Mouse (Mus musculus): ENCODE measurements around the gene Pacsin2.
"Not testable (repeated sequence)": the region's sequence is repeated elsewhere in the genome, so short reads cannot be mapped to it uniquely, and the experiment has no call there.

Gene Pacsin2

DNA sequence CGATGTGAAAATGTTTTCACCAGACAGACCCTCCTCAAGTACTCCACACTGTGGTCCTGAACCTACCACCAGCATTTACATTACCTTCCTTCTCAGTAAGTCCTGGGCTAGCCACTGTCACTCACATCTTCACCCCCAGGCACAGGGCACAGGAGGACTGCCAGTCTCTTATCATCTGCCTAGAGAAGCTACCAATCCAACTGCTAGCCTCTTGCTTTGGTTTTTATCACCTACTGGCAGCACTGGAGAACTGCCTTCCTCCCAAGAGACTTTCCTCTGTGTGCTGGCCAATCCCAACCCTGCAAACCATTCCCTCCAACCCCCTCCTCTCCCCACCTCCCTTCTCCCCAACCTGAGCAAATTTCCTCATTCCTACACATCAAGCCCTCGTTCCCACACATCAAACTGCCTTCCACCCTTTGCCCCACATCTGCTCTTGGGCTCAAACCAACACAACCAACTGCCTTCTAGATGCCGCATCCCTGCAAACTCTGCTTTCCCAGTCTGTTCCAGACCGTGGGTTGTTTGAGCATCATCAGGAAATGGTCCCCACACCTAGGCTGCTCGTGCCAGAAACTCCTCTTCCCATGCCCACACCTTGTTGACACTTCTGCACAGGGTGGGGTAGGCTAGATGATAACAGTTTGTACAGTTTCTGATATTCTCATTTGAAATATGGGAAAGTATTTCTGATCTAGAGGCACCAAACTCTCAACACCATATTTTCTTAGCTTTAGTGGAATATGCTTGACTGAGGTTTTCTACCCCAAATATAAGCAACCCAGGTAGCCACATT, 40.6 kb downstream of the Pacsin2 start:
- DNase-seq (ENCODE audit: low spot score) = no peak

DNA sequence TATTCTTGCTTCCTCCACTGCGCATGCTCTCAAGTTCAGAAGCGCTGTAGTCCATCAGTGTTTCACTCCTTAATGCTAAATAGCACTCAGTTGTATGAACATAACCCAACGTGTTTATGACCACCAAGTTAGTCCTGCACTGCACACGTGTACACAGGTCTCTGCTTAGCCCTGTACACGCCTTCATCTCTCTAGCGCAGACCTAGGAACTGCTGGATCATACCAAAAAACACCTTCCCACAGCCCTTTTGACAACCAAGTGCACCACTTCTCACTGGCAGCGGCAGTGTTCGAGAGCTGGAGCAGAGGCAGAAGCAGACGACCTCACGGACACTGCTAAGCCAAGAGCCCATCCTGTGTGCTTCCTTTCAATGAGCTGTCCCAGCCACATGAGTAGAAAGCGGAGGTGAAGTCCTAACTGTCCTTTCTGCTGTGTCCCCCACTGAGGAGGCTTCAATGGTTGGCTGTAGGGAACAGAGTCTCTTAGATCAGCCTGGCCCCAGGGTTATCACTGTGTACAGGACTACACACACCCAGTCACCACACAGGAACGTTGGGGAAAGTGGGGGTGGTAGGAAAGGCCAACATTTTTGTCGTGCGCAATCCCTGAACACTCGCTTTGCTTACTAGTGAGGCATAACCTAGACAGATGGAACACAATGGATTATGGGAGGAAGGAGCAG, 42.0 kb downstream of the Pacsin2 start:
- no peak for DNase-seq (ENCODE audit: low spot score)

DNA sequence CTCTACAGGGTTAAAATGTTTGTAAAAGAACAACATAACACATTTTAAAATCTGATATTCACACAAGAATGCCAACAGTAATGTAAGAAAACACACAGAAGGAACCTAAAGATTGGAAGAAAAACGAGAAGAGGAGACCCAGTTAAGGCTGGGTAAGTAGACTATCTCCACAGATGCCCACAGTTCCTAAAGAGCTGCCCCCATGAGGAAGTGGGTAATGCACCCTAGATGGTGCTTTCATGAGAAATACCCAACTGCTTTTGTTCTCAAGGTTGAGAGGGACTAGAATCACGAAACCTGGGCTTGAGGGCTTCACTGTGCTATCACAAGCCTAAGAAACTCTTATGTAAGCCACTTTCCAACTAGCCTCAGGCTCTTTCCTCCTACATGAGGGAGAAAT, 44.8 kb downstream of the Pacsin2 start:
- no peak for DNase-seq (ENCODE audit: low spot score)

DNA sequence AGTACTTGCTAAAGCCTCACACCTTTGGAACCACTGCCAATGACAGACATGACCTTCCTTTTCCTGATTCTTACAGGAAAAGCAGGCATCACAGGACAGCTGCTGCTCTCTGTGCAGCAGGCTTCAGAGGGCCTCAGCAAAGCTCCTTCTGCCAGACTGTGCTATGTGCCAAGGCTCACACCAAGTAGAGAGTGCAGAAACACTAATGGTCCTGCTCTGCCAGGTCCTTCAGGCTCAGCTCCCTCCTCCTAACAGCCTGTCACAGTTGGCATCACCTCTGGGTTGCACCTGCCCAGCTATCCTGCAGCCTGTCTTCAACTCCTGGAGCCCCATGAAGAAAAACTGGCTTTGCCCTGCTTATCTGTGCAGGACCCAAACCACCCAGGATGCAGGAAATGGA, 45.7 kb downstream of the Pacsin2 start:
- DNase-seq (ENCODE audit: low spot score) = peak; percentile 21

DNA sequence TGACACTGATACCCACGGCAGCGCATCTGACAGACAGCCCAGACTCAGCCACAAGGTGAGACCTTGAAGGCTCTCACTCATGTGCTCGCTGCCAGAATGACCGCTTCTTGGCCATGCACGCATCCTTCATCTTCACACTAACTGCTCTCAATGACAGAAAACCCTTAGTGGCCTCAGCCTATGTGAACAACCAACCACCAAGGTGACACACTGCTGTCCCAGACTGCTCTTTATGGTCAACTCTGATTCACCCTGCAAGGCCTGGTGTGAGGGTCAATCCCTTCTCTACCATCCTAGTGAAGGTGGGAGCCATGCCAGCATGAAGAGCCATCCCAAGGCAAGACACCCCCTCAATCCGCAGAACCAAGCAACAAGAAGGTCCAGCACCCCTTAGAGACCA, 46.5 kb downstream of the Pacsin2 start:
- no peak for DNase-seq (ENCODE audit: low spot score)

DNA sequence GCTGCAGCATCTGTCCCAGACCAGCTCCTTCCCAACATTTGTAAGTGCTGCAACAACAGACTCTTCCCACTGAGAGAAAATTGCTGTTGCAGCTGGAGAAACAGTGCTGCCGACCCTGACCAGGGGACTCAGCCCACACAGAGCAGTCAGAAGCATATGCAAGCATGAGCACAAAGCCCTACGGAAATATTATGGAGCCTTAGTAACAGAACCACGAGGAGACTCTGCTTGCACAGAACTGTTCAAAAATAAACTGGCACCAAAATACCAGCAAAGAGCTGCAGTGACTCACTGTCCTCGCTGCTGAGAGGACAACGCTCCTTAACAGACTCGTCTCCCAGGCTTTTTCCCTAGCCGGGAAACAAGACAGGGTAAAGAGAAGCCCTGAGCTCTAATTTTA, 47.0 kb downstream of the Pacsin2 start:
- DNase-seq (ENCODE audit: low spot score) = peak; percentile 35

DNA sequence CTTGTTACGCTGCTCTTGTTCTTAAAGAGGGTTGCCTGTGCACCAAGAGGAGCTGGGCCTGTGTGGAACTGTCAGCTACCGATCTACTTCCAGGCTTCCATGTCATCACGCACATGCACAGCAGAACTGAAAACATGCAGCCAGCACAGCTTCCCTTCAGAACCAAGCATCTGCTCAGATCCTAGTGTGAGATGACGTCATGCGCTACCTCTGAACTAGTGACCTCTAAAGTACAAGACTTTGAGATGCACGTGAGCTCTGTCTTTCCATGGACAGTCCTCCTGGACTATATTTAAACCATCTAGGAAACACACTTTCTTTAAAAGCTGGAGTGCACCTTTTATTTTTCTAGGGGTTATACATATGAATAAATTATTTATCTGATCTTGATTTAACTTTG, 49.0 kb downstream of the Pacsin2 start:
- DNase-seq (ENCODE audit: low spot score) = no peak

DNA sequence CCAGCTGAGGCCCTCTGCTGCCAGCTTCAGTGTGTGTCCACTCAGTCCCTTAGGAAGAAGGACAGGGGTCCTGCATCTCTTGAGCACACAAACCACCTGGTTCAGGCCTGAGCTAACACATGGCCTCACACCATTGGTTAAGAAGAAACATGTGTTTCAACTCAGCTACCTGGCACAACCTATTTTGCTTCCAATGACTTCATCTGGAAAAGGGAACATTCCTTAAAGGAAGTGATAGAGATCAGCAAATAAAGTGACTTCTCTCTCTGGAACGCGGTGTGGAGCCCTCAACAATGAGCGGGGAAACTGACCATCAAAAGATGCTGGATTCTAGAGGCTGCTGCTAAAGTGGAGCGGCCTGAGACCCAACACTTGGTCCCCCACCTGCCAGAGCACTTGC, 52.8 kb downstream of the Pacsin2 start:
- no peak for DNase-seq (ENCODE audit: low spot score)

DNA sequence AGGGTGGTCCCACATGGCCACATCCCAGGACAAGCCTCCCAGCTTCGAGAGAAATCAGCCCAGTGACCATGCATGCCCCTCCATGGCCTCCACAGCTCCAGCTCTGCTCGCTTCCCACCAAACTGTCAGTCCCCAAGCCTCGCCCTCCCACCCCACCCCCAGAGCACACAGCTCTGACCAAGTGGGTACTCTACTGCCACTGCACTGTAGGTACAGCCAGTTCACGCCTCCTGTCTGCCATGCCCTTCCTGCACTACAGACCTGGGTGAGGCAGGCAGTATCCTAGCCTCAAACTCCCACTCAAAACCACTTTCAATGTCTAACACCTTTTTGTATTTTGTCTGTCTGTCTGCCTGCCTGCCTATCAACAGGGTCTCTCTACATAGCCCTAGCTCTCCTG, 53.7 kb downstream of the Pacsin2 start:
- DNase-seq (ENCODE audit: low spot score) = no peak

DNA sequence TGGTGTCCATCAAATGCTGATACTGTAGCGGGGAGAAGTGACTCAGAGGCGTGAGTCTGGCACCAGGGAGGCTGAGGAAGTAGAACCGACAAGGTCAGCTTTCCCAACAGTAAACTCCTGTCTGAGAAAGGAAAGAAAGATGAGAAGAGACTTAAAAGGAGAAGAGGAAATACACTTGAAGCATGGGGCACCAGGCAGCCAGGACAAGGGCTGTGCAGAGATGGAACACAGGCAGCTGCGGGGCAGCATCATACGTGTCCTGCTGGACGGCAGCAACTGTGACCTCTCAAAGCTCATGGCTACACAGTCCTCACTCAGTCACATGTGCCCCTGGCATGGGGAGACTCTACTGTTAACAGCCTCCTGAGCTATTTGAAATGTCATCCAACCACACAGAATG, 54.1 kb downstream of the Pacsin2 start:
- DNase-seq (ENCODE audit: low spot score) = no peak

DNA sequence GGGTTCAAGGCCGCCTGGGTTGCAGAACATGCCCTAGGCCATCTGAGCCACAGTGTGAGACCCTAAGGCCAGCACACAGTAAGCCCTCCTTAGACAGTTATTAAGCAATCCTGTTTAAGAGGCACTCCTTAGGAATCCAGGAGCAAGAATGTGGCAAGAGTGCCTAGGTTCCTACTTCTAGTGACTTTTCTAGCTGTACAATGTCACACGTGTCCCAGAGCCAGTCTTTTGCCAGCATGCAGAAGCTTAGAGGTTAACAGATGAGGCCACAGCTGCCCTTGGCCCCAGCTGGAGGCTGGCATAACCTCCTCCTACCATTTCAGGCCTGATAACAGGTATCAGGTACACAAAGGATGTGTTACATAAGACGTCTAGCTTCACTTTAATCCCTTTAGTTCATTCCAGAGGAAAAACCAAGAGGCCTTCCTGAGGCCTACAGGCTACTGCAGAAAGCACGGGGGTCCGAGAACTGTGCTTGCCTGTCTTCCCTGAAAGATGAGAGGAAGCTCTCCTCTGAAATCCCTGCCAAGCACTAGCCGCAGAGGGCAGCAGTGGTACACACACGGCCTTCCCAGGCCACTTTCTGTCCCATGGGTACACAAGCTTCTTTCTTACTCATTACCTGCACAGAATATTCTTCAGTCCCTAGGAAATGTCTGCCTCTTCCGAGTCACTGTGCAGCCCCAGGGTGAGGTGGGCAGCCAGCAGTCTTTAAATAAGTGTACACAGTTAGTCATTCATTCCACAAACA, 55.5 kb downstream of the Pacsin2 start:
- no peak for DNase-seq (ENCODE audit: low spot score)

DNA sequence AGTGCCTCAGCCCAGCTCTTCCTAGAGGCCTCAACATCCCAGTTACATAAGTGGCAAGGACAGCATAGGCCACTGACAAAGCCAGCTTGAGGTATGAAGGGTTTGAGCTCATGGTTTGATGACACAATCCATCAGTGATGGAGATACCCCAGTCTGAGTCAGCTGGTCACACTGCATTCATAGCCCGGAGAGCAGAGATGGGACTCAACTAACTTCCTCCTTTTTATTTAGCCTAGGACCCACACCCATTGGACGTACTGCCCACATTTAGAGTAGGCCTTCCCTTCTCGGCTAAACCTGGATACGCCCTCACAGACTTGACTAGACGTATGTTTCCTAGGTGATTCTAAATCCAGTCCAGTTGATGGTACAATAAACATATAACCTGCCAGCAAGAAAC, 56.2 kb downstream of the Pacsin2 start:
- no peak for DNase-seq (ENCODE audit: low spot score)

DNA sequence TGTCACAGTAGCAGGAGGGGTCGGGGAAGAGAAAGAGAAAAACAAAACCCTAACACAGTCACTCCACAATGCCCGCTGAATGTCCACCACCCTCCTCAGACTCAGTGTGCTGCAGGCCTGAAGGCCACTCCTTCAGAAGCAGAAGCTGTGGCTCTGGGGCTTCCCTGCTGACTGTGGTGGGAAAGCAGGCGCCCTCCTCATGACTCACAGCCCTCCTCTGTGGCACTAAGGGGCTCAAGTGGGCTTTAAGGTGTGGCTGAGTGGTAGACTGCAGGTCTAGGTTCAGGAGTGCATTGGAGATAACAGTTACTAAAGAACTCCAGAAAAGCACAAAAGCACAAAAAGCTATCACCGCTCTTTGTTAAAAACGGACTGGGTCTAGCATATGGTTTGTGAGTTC, 56.9 kb downstream of the Pacsin2 start:
- DNase-seq (ENCODE audit: low spot score) = no peak

DNA sequence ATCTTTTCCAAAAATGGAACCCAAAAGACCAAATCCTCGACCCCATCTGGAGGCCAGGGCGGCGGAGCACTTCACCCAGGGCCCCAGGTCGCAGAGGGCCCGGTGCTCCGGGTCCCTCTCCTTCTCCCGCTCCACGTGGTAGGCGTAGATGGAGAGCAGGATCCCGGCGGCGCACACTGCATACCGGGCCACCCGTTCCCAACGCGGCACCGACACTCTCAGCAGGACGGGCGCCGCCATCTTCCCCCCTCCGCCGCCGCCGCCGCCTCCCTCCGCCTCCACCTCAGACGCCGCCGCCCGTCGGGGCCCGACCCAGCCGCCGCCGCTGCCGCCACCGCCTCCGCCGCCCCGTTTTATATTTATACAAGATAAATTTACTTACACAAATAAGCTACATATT, 58.5 kb downstream of the Pacsin2 start:
- not testable (repeated sequence) for DNase-seq (ENCODE audit: low spot score)

DNA sequence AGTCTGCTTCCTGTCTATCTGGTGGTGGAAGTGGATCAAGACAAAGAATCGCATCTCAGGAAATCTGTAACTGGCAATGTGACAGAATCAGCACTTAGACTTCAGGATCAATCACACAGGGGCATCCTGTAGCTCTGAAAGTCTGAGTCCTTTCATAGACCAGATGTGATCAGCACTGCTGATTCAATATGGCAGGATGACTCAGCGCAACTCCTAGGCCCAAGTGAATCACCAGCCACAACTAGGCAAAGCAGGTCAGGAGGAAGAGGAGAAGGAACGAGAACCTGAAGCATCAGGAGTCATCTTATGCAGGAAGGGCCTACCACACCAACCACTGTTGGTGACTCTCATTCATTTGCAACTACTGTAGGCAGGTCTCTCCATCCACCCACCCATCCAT, 60.4 kb downstream of the Pacsin2 start:
- no peak for DNase-seq (ENCODE audit: low spot score)

DNA sequence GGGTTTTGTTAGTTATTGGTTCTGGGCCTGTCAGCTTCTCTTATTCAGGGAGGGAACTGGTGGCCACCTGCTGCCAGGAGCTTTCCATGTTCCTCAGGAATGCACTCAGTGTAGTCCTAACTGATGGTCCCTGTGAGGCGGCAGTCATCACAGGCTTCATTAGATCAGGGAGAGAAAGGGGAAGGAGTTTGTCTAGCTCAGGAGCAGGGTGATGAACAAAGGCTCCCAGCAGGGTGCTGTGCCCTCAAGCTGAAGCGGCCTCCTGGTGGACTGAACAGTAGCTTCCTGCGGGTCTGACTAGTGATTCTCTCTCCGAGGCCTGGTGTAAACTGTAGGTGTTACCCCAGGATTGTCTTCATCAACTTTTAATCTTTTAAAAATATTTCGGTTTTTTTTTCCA, 61.4 kb downstream of the Pacsin2 start:
- DNase-seq (ENCODE audit: low spot score) = no peak

DNA sequence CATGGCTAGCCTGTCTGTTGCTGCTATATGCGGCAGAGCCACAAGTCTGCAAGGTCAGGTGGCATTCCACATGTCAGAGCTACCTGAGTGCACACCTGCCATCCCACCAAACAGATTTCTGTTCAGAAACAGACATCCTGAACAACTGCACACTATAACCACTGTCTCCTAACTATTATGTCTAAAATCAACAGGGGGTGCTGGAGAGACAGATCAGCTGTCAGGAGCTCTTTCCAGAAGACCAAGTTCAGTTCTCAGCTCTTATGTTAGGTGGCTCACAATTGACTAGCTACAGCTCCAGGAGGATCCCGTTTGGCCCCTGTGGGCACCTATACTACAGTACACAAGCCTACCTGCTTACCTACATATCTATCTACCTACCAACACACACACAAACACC, 71.7 kb downstream of the Pacsin2 start:
- DNase-seq (ENCODE audit: low spot score) = no peak

DNA sequence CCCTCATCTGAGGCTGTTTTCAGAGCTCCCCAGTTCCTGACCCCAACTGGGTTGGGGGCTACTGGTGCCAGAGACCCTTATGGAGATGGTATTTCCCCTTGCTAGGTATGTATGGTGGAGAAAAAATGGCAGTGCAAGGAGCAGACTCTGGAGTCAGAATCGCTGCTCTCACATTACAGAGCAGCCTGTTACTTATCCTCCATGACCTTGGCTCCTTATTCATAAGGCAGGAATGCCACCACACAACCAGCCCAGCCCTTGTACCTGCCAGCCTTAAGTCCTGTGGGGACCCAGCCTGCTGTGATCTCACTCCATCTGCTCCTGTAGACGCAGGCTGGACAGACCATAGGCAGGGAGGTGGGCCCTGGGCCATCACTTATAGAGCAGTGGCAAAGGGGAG, 76.5 kb downstream of the Pacsin2 start:
- DNase-seq (ENCODE audit: low spot score) = no peak

DNA sequence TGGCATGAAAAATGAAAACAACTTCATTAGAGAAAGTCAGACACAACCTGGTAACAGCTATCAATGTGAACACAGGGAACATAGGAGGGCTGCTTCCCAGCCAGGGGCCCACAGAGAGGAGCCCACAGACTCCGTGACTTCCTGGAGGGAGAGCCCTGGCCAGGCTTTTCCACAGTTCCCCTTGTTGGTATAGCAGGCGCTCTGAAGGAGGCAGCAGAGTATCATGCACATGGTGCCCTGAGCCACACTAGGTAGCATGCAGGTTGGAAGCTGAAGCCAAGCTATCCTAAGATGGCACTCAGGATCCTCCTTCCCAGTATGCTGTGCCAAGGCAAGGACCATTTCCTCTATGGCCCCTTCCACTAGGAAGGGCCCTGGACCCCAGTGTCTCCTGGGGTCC, 80.8 kb downstream of the Pacsin2 start:
- peak; percentile 63 for DNase-seq (ENCODE audit: low spot score)

DNA sequence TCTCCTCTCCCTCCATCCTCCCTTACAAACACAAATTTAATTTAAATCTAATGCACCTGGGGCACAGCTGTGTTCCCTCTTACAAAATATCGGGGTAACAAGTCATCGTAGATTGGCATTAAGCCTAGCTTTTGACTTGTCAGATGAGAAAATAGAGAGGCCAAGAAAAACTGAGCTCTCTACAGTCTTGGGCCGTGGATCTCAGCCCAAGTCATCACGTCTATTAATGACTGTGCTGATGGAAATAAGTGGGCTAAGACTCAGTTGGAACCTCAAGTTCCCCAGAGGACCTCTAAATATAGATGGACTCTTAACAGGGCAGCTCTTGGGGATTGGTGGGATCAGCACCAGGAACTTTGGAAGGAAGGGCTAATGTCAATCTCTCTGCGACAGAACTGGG, 81.3 kb downstream of the Pacsin2 start:
- DNase-seq (ENCODE audit: low spot score) = peak; percentile 70

DNA sequence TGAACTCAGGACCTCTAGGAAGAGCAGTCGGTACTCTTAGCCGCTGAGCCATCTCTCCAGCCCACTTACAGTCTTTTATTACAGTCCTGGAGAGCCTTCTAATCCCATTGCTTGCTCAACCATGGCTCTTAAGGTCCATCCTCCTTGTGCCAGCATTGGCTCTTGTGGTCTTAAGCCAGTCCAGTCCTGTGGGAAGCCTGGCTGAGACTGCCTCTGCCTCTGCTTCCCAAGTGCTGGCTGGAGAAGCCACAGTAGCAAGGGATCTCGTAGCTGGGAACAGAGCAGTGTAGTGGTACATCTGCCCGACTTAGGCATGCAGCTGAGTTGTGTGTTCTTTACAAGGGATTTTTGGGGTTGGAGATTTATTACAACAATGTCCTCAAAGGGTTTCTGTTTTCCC, 81.9 kb downstream of the Pacsin2 start:
- DNase-seq (ENCODE audit: low spot score) = peak; percentile 26

DNA sequence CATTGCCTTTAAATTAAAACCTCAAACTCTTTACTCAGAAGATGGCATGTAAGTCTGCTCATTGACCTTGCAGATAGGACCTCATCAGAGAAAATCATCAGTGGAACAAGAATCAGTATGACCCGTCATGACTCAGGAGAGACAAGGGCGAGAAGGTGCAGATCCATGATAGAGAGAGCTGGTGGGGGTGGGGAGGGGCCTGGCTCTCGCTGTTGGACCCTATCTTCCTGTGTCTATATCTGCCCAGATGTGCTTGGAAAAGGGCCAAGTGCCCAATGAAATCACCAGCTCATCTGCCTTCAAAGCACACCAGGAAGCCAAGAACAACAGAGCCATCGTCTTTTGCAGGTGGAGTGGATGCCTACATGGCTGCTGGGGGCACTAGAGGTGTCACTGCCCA, 87.3 kb downstream of the Pacsin2 start:
- no peak for DNase-seq (ENCODE audit: low spot score)

DNA sequence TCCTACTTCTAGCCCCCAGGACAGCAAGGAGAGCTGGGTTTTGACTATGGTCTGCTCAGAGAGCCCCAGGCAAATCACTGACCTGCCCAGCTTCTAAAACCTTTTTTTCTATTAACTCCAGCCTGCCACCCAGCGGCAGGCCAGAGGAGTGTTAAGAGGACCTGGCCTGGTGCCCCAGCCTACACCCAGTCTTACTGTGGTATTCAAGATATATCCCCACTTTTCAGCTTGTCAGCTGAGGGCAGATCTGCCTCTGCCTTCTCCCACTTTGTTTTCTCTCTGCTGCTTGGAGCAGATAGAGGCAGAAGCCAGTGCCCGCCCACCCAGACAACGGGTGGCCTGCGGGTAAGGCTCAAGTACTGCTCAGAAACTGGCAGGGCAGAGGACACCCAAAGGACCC, 89.3 kb downstream of the Pacsin2 start:
- DNase-seq (ENCODE audit: low spot score) = peak; percentile 68

Data from adipocyte (in vitro differentiated cells).